Mouse (Mus musculus) forebrain, embryonic 16.5 days (tissue): ENCODE data around the gene Apba2. TPM values are rescaled to one million over a fixed set of nuclear protein-coding genes. Genes with fewer than 3 reads are reported as not detected.
A peak's percentile ranks its signal among the peaks of the same experiment; 100 is the strongest.

Experiments
- ATAC-seq: fragments of 200-750 bp; cut with Nextera tagmentation; 2 replicates; pipeline ENCODE4 v1.8.0; 2017; ENCODE audit warnings: mild to moderate bottlenecking, moderate library complexity
- H3K27ac ChIP-seq: fragments of 300-500 bp; sonication (generic); 2 replicates; pipeline ENCODE4 v1.5.1; 2014; ENCODE audit warnings: low read length, control low read depth
- H3K27me3 ChIP-seq: fragments of 300-500 bp; sonication (generic); replicated peaks from 2 replicates; pipeline ENCODE4 v1.6.1; 2014; ENCODE audit warnings: low read length; ENCODE audit not compliant: control insufficient read depth, insufficient read depth
- H3K36me3 ChIP-seq: fragments of 300-500 bp; sonication (generic); 2 replicates; pipeline ENCODE4 v1.6.1; 2014; ENCODE audit not compliant: control insufficient read depth, insufficient read depth
- H3K4me1 ChIP-seq: fragments of 300-500 bp; sonication (generic); replicated peaks from 2 replicates; pipeline ENCODE4 v1.6.1; 2014; ENCODE audit warnings: low read length; ENCODE audit not compliant: control insufficient read depth, insufficient read depth
- H3K4me2 ChIP-seq: fragments of 300-500 bp; sonication (generic); 2 replicates; pipeline ENCODE4 v1.6.1; 2014; ENCODE audit warnings: mild to moderate bottlenecking, low read length, control low read depth
- H3K4me3 ChIP-seq: fragments of 300-500 bp; sonication (generic); replicated peaks from 2 replicates; pipeline ENCODE4 v1.5.1; 2014; ENCODE audit warnings: mild to moderate bottlenecking, low read length, control low read depth
- H3K9ac ChIP-seq: fragments of 300-500 bp; sonication (generic); replicated peaks from 2 replicates; pipeline ENCODE4 v1.6.1; 2014; ENCODE audit warnings: low read depth, low read length, control low read depth
- H3K9me3 ChIP-seq: fragments of 300-500 bp; sonication (generic); 2 replicates; pipeline ENCODE4 v1.6.1; 2016; ENCODE audit warnings: low read length; ENCODE audit not compliant: control insufficient read depth
- WGBS: fragments of 180-500 bp; shearing (Covaris S2); extraction: QIAGEN DNeasy Blood & Tissue Kit; methylation state at CpG from one replicate; pipeline ENCODE4 v1.1.7; 2014; 5-methylcytosine and 5-hydroxymethylcytosine counted together
- polyA plus RNA-seq: library from polyadenylated mRNA; unstranded; fragments of >200 nt; fragmentation: Nextera tagmentation; extraction: Ambion mirVana; gene quantifications from 2 replicates; pipeline ENCODE4 v1.2.1, GENCODE M21; 2015

Apba2 gene
- polyA plus RNA-seq, 1 experiment from 2014 or later: 176 TPM

DNA sequence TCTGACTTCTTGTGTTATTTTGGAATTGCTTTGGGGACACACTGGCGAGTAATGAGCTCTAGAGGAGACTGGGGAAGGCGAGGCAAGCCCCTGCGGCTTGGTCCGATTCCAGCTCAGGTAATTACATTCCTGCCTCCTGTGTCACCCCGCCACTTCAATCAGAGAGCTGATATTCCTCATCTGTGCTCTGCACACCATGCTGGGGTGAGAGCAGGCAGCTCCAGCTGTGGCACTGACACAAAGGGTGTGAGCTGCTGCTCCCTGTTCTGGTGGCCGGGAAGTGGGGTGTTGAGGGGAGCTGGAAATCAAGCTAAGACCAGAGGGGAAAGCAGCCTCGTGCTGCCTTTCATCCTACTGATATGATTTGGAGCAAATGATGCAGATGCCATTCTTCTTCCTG, 268.3 kb downstream of the Apba2 start:
- H3K4me2 ChIP-seq: no peak overlapping the region
- no peak overlapping the region for H3K27ac ChIP-seq
- H3K9me3 ChIP-seq: no peaks in the 10 kb centered on the region
- no peak overlapping the region for H3K9ac ChIP-seq
- ATAC-seq: no peak; the same call in 1 of the 2 replicates
- no peaks in the 10 kb centered on the region for H3K4me1 ChIP-seq
- no peaks in the 10 kb centered on the region for H3K27me3 ChIP-seq
- 65% methylated on average over 7 of the region's 7 CpGs for WGBS
- no peak overlapping the region for H3K4me3 ChIP-seq
- H3K36me3 ChIP-seq: no peaks in the 10 kb centered on the region

DNA sequence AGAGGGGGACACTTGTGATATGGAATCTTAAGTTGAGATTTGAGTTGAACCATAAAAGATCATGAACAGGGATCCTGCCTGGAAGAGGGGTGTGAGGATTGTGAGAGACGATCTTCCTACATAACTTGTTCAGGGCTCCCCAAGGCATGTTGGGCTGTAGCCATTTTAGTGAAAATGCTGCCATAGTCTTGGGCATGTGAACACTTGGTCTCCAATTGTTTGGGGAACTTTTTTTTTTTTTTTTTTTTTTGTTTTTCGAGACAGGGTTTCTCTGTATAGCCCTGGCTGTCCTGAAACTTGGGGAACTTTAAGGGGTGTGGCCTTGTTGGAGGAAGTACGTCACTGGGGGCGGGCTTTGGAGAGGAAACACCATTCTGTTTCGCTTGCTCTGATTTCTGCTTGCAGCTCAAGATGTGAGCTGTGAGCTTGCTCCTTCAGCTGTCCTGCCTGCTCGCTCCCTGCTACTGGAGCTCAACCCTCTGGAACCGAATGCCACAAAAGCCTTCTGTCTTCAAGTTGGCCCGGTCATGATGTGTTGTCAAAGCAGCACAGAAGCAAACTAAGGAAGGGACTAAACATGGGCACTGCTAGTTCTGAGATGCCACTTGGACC, 269.4 kb downstream of the Apba2 start:
- no peaks in the 10 kb centered on the region for H3K4me1 ChIP-seq
- no peak overlapping the region for H3K27ac ChIP-seq
- WGBS: 76% methylated on average over 8 of the region's 8 CpGs
- no peaks in the 10 kb centered on the region for H3K9me3 ChIP-seq
- no peaks in the 10 kb centered on the region for H3K27me3 ChIP-seq
- no peak for ATAC-seq
- H3K36me3 ChIP-seq: no peaks in the 10 kb centered on the region
- no peak overlapping the region for H3K9ac ChIP-seq
- H3K4me3 ChIP-seq: no peak overlapping the region
- no peak overlapping the region for H3K4me2 ChIP-seq

DNA sequence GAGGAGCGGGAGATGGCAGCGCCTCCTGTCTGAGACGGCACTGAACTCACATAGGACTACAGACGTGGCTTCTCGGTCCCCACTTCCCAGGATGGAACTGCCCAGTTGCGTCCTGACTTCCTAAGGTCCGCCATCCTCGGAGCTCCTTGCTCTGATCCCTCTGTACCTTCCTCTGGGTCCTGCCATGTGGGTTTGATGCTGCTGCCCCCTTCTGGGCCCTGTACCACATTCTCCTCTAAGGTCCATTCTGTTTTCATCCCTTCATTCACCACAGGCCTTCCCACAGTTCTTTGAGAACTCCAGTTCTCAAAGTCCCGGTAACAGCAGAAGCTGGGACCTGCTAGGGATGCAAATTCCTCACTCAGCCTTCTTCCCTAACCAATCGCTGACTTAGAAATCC, 272.0 kb downstream of the Apba2 start:
- ATAC-seq: peak; percentile 3; the same call in 1 of the 2 replicates
- Histone ChIP-seq H3K4me2 (no peak overlapping the region), H3K36me3 (no peaks in the 10 kb centered on the region), H3K27ac (no peak overlapping the region), H3K27me3 (no peaks in the 10 kb centered on the region), H3K9me3 (no peaks in the 10 kb centered on the region), H3K4me3 (no peak overlapping the region), H3K4me1 (no peaks in the 10 kb centered on the region), H3K9ac (no peak overlapping the region)
- WGBS: 44% methylated on average over 10 of the region's 10 CpGs

DNA sequence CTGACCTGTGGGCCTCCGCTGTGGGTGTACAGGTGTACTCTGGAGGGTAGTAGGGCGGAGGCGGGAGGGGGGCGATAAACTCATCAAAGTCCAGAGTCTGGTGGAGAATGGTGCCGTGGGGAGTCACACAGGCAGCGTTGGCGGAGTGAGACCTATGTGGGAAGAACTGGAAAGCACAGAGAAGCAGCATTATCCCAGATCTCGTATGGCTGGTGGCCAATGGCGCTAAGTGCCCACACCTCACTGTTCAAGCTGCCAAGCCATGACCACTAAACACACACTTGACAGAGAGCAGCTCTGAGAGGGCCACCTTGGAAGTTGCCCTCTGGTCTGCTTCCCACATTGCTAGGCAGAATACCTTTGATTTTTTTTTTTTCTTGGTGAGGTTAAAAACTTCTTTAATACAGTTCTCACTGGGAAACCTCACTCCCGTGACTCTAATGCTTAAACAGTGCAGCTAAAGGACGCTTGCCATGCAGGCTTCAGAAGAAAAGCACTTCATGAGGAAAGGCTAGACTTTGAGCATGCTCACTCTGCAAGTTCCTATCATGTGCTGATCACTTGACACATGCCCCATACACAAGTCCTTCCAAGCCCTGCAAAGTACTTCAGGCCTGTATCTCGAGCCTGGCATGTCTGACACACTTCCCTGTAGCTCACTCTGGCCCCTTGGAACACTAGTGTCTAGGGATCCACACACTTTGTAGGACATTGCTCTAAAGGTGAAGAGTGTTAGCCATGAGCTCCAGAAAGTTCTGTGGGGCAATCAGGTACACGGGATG, 275.4 kb downstream of the Apba2 start:
- ATAC-seq: no peak
- Histone ChIP-seq H3K36me3 (no peaks in the 10 kb centered on the region), H3K4me2 (no peak overlapping the region), H3K9me3 (no peaks in the 10 kb centered on the region), H3K4me1 (peaks cover 6% of the 10 kb centered on the region), H3K4me3 (no peak overlapping the region), H3K27me3 (no peaks in the 10 kb centered on the region), H3K9ac (no peak overlapping the region), H3K27ac (no peak overlapping the region)
- WGBS: 89% methylated on average over 13 of the region's 13 CpGs

DNA sequence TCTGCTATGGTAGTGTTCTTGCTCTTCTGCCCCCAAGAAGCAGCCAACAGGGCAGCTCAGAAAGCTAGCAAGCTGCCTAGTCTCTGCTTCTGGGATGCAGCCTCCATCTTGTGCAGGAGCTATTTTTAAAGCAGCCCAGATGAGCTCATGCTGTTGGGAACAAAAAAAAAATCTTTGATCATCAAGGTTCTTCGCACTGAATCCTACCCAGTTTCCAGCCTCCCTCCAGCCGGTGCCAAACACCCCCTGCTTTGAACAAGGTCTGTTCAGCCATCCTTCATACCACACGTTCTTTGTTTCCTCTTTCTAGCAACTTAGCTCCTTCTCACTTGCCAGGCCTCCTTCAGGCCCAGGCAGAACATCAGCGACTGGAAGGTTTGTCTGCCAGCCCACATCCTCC, 278.0 kb downstream of the Apba2 start:
- no peak for ATAC-seq
- H3K9ac ChIP-seq: no peak overlapping the region
- H3K27ac ChIP-seq: no peak overlapping the region
- no peak overlapping the region for H3K4me3 ChIP-seq
- no peaks in the 10 kb centered on the region for H3K27me3 ChIP-seq
- H3K4me2 ChIP-seq: no peak overlapping the region
- WGBS: 56% methylated on average over 4 of the region's 4 CpGs
- H3K4me1 ChIP-seq: peaks cover 6% of the 10 kb centered on the region
- H3K36me3 ChIP-seq: no peaks in the 10 kb centered on the region
- no peaks in the 10 kb centered on the region for H3K9me3 ChIP-seq

DNA sequence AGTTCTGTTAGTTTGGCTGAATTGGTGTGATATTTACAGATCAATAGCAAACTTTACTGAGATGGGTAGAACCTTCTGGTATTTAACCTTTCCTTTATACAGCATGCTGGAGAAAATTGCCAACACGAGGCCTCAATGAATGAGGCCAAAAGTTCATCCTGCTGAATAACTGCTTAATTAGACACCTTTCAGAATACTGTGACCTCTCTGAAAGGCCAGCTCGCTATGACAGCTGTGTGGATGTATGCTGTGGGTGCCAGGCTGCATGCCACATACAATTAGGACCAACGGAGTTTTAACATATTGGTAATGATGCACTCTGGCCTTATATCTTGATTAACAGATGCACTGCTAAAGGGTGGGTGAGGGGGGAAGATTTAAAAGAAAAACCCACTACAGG, 283.5 kb downstream of the Apba2 start:
- Histone ChIP-seq H3K27ac (no peak overlapping the region), H3K9ac (no peak overlapping the region), H3K36me3 (no peaks in the 10 kb centered on the region), H3K4me2 (no peak overlapping the region), H3K4me1 (peaks cover 6% of the 10 kb centered on the region), H3K9me3 (no peaks in the 10 kb centered on the region), H3K4me3 (no peak overlapping the region), H3K27me3 (no peaks in the 10 kb centered on the region)
- 25% methylated on average over 3 of the region's 3 CpGs for WGBS
- ATAC-seq: no peak

DNA sequence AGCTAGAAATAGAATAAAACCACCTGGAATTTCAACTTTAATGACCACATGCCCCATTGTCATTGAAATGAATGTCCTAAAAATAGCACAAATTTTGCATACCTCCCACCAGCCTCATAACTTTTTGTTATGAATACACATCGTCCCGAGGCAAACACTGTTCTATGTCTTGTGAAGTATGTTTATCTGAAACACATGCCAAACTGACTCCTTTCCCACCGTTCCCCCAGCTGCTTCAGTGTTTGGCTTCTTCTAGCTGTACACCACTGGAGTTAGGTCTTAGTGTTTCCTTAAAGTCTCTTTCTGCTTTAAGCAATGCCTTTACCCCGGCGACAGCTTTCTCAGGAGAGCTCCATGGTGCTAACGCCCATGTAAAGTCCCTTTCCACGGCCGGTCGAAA, 289.6 kb downstream of the Apba2 start:
- Histone ChIP-seq H3K9ac (no peak overlapping the region), H3K36me3 (no peaks in the 10 kb centered on the region), H3K27me3 (no peaks in the 10 kb centered on the region), H3K4me3 (no peak overlapping the region), H3K4me2 (no peak overlapping the region), H3K4me1 (no peaks in the 10 kb centered on the region), H3K9me3 (no peaks in the 10 kb centered on the region), H3K27ac (no peak overlapping the region)
- 85% methylated on average over 9 of the region's 9 CpGs for WGBS
- no peak for ATAC-seq

DNA sequence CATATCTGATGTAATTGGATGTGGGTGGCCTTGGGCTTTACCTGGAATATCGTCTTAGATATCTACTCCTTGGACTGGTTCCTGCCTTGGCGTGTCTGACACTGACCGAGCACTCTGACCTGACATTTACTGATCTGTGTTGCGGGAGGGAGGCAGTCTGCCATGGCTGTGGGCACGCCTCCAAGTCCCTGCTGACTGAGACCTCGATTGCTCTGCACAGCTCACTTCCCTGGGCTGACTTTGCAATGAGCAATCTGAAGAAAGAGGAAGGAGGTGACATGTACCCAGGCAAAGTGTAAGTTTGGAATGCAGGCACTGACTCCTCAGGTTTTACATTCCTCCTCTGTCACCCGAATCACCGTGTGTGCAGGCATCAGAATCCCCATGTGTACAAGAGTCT, 290.5 kb downstream of the Apba2 start:
- Histone ChIP-seq H3K9me3 (no peaks in the 10 kb centered on the region), H3K4me2 (no peak overlapping the region), H3K36me3 (no peaks in the 10 kb centered on the region), H3K9ac (no peak overlapping the region), H3K27me3 (no peaks in the 10 kb centered on the region), H3K4me3 (no peak overlapping the region), H3K4me1 (no peaks in the 10 kb centered on the region), H3K27ac (no peak overlapping the region)
- 65% methylated on average over 8 of the region's 8 CpGs for WGBS
- ATAC-seq: no peak

DNA sequence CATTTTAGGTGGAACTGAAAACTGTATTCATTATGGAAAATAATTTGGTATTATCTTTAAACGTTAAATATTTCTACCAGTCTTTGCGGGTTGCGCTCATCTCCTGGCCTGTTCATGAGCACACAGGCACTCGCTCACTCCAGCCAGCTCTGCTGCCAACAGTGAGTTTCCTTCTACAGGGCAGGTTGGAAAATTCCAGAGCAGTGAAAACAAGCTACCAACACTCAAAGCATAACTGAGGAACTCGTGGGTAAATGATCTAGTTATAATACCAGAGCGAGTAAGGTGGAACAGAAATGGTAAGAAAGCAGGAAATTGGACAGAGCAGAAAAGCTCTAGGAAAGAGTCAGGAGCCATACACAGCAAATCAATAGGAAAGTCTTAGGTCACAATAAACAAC, 294.0 kb downstream of the Apba2 start:
- no peaks in the 10 kb centered on the region for H3K4me1 ChIP-seq
- WGBS: 80% methylated on average over 6 of the region's 6 CpGs
- no peak overlapping the region for H3K4me2 ChIP-seq
- no peaks in the 10 kb centered on the region for H3K9me3 ChIP-seq
- no peak overlapping the region for H3K4me3 ChIP-seq
- no peaks in the 10 kb centered on the region for H3K36me3 ChIP-seq
- no peak overlapping the region for H3K9ac ChIP-seq
- ATAC-seq: no peak
- no peak overlapping the region for H3K27ac ChIP-seq
- no peaks in the 10 kb centered on the region for H3K27me3 ChIP-seq
